Mouse (Mus musculus) cerebellum, postnatal 14 days (tissue): ENCODE measurements around the gene Adtrp.

Experiments used
- DNase-seq, 2 experiments: peaks; one replicate each; pipeline ENCODE4 v3.0.0; 2021; ENCODE audit warnings: mixed read lengths in 2 of 2

The Adtrp gene

DNA sequence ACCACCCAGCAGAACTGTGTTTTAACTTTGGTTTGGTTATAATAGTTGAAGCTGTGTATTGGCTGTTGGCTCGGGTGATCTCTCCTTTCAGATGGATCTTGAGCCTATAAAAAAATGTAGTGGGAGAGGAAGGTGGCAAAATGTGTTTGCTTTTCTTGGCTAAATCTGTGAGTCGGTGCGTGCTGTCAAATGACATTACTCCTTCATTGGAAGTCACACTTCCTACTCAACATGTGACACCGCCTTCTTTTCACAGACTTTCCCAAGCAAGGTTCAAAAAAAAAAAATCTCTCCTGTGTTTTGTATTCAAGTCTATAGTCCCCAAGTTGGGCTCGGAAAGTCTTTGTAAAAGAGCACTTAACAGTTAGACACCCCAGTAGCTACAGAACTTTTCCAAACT, 19.9 kb downstream of the Adtrp start:
- DNase-seq: no peak

- no peak for DNase-seq
Measured at GRCm38 (mm10) chr13:41825379-41825966, 22.0 kb downstream of the Adtrp start.

GRCm38 (mm10) chr13:41823077-41823476, 24.4 kb downstream of the Adtrp start:
- no peak for DNase-seq

- no peak for DNase-seq
Measured at GRCm38 (mm10) chr13:41822617-41823016, 24.9 kb downstream of the Adtrp start.

GRCm38 (mm10) chr13:41822091-41822490, 25.4 kb downstream of the Adtrp start:
- no peak for DNase-seq

DNA sequence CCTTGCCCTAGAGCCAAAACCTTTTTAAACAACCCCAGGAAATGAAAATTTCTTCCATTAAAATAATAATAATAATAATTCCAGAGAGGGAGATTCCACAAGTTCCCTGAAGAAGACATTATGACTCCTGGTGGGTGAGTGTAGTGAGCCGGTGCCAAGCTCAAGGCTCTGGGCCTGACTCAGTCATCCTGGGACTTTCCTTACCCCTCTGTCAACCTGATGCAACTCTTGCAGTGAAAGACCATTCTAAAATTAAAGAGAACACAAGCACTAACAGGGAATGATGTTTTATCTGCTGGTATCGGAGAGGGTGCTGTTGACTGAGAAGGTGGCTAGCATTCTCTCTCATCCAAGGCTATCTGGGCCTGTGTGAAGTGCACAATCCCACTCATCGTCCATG, 26.5 kb downstream of the Adtrp start:
- DNase-seq: no peak

GRCm38 (mm10) chr13:41819918-41820317, 27.6 kb downstream of the Adtrp start:
- no peak for DNase-seq

DNA sequence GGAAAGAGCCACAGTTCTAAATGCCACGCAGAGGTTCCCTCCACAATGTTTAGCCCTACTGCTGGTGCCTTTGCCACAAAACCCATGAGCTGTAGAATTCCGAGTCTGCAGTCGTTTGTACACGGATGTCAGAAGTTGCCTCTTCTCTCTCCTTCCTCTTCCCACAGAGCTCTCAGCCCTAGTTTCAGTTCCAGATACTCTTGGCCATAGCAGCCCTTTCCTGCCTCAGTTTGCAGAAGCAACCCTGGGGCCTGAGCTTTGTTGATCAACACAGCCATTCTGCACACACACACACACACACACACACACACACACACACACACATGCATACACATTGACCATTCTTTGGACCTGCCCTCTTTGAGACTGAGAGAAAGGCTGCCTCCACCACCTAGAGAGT, 28.0 kb downstream of the Adtrp start:
- DNase-seq: no peak

GRCm38 (mm10) chr13:41817583-41817982, 29.9 kb downstream of the Adtrp start:
- DNase-seq: no peak

- no peak for DNase-seq
Measured at GRCm38 (mm10) chr13:41816643-41817042, 30.8 kb downstream of the Adtrp start.

- DNase-seq: no peak
Measured at GRCm38 (mm10) chr13:41810776-41811175, 36.7 kb downstream of the Adtrp start.

DNA sequence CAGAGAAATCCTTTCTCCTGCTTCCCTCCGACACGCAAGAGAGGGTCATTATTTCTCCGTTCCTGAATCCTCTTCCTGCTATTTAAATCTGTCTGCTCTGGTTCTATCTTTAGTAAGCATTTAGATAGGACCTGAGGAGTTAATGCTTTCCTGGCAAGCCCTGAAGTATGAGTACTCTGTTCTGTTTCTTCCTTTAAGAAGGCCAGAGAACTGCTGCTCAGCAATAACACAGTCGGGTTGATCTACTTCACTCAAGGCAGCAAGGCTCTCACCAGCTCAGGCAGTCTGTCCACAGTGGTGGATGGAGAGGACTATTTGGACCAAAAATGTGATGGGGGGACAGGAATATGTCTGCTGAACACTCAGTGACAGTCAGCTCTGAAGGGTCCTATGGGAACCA, 39.7 kb downstream of the Adtrp start:
- DNase-seq: no peak

GRCm38 (mm10) chr13:41807300-41807699, 40.2 kb downstream of the Adtrp start:
- no peak for DNase-seq

DNA sequence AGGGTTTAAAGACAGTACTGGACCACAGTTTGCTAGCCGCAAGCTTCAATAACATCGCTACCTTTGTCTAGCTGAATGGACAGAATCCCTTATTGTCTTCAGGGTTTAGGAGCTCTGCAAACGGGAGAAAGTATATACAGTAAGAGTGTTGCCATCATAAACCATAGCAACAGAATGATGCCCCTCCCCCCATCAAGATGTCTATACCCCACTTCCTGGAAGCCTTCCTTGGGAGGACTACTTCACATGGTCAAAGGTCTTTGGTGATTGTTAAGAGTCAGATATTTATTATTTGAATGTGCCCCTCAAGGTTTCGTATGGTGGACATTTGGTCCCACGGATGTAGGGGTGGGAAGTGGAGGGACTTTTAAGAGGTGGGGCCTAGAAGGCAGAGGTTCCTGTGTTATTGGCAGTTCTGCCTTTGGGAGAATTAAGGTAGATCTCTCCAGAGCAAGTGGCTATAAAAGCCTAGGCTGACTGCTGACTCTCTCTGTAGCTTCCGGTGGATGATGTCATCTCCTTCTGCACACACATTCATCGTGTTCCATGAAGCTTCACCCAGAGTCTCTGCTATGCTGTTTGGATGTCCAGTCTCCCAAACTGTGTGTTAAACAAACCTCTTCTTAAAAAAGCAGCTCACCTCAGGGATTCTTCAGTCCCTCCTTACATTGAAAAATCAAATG, 42.2 kb downstream of the Adtrp start:
- no peak for DNase-seq

- DNase-seq: no peak
Measured at GRCm38 (mm10) chr13:41803656-41804265, 43.7 kb downstream of the Adtrp start.

DNA sequence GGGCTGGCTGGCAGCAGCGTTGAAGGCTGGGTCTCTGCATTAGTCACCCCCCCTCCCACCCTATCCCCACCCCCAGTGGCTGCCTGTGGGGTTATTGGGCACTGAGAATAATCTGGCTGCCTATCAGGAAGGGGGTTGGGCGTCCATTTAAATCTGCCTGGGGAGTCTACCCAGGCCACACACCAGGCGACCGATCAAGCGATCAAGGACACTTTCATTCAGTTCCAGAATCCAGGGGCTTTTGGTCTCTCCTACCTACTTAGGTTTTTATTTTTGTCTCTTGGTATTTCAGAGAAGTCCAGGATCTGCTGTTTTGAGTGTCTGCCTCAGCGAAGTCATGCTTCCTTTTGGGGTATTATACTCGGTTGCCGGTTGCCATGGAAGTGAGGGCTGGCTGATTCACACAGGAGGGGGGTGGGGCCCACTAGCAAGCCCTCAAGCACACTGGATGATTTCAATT, 46.3 kb downstream of the Adtrp start:
- DNase-seq: peak; percentile 26 to 32

DNA sequence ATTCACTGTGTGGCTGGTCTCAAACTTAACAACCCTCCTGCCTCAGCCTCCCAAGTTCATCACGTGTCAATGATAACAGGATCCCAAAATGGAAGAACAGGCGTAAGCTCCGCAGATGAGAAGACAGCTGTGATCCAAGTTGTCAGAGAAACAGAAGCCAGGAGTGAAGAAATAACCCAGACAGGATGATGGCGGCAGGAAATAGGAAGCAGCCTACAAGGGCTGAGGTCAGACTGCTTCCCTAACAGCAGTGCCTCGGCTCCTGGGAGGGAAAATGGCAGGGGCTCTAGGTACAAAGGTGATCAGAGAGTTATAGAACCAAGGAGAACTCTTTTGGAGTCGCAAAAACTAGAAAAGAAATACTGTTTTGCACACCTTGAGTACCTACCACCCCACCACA, 54.6 kb downstream of the Adtrp start:
- DNase-seq: no peak

GRCm38 (mm10) chr13:41787863-41788536, 59.5 kb downstream of the Adtrp start:
- DNase-seq: no peak

- DNase-seq: no peak
Measured at GRCm38 (mm10) chr13:41786640-41787039, 60.8 kb downstream of the Adtrp start.

GRCm38 (mm10) chr13:41784889-41785701, 62.4 kb downstream of the Adtrp start:
- no peak for DNase-seq

GRCm38 (mm10) chr13:41780296-41780695, 67.2 kb downstream of the Adtrp start:
- no peak for DNase-seq

DNA sequence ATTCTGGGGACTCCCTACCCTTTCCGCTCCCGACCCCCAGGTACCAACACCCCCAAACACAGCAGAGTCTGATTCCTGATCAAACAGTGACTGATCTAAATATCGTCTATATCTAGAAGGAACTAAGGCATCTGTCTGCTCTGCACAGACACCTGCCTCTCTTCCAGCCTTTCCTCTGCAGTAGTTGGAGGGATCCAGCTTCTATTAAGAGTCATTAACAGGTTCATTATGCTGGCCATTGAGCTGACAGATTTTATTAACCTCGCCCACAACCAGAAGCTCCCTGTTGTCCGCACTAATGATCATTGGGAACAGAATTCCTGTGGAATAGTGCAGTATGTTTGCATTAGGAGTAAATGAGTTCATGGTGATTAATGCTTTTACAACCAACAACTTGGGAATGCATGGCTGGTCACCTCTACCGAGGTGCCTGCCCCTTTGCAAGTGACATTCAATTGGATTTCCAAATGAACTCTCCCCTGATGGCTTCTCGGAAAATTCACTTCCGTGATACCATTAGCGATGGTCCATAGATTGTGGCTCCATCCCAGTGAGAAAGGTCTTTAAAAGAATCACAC, 67.8 kb downstream of the Adtrp start:
- DNase-seq: no peak
